Mouse (Mus musculus) liver (tissue): ENCODE measurements around the gene Ahcyl2.
A peak's percentile ranks its signal among the peaks of the same experiment; 100 is the strongest.

ENCODE experiments used
- DNase-seq: peaks from one replicate; pipeline ENCODE4 v3.0.0-alpha.2; 2020; ENCODE audit warnings: mixed read lengths

Ahcyl2 gene

DNA sequence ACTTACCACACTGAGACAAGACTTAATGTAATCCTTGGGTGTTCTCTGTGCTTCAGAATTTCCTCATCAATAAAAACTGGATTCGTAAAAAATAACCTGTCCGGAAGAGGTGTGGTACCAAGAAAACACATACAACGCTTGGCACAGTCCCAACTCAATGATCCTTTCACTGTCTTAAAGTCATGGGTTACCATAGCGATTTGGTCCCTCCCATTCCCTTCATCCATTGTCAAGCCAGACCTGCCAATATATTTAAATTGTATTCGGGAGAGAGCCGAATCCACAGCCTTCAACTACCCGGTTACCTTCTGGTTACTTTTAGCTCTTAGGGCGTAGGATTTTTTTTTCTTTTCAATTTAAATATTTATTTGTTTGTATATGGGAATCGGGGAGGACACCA, 148.0 kb downstream of the Ahcyl2 start:
- DNase-seq, result no peak

DNA sequence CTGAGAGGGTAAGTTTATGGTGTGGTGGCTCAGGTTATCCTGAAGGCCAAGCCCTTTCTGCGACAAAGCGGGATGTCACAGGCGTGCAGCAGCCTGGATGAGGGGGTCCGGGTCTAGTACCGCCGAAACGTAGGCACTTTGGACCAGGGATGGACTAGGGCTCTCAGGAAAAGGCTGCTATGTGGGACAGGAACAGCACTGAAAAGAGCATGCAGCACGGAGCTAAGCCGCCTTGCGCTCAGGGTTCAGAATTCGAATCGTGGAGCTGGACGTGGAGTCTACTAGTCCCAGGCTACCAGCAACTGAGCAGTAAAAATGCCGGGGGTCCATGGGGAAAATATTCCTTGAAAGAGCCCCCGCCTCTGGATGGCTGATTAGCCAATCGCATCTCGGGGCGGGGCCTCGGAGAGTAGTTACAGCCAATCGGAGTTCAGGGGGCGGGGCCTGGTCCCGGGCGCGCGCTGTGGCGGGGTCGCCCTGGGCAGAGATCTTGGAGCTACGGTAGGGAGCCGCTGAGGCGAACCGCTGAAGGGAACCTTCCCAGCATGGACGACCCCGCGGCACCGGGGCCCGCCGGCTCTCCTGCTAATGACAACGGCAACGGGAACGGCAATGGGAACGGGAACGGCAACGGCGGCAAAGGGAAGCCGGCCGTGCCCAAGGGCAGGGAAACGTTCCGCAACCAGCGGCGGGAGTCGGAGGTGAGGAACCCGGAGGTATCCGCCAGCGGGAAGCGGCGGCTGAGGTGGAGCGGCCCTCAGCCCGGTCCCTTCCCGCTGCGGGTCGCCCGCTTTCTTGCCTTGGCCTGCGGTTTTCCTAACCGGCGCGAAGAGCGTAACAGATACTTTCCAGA, 148.9 kb downstream of the Ahcyl2 start, which contains the start of gene Strip2:
Gene Strip2 (plus strand): TSS at position 483 of the 853 bp plus-strand sequence.
- peak; percentile 96 for DNase-seq

DNA sequence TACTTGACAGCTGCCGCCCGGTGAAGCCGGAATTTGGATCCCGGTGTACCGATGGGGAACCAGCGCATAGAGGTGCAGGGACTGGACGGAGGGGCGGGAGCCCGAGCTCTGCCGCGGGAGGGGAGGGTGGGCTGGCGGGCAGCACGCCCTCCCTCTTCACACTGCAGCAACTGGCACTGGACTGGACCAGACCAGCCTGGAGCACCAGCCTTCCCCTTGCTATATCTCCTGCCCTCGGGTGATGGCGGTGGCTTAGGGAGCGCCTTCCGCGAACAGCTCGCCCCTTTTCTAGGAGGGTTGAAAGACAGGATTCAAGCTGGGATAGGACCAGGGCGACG, 149.5 kb downstream of the Ahcyl2 start:
- DNase-seq, result peak; percentile 39

DNA sequence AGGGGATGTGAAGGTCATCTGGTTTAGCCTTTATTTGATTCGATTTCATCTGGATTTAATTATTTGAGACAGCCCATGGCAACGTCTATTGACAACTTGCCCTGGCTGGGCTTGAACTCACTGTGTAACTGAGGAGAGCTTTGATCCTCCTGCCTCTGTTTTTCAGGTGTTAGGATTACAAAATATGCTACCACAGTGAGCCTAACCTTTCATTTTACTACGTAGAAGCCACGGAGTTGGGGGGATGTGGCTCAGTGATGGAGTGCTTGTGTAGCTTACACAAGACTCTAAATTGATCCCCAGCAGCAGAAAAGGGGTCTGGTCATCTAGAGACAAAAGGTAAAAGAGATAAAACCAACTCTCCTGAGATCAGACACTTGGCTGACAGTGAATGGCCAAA, 150.1 kb downstream of the Ahcyl2 start:
- DNase-seq, result no peak

DNA sequence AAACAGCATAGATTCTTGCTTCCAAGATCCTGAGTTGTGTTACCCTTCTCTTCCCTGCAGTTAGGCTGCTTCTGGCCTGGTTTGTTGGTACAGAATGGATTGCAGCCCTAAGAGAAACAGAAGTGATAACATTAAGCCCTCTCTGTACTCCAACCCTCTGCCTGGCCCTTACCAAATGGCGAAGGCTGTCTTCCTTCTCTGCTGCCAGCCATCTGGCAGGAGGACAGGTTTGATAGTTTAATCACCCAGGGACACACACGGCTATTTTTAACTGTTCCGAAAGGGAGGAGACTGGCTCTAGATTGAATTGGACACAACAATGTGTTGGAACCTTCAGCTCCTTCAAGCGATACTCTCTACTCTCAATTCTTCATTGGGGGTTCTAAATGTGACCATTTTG, 155.7 kb downstream of the Ahcyl2 start:
- DNase-seq, result no peak

DNA sequence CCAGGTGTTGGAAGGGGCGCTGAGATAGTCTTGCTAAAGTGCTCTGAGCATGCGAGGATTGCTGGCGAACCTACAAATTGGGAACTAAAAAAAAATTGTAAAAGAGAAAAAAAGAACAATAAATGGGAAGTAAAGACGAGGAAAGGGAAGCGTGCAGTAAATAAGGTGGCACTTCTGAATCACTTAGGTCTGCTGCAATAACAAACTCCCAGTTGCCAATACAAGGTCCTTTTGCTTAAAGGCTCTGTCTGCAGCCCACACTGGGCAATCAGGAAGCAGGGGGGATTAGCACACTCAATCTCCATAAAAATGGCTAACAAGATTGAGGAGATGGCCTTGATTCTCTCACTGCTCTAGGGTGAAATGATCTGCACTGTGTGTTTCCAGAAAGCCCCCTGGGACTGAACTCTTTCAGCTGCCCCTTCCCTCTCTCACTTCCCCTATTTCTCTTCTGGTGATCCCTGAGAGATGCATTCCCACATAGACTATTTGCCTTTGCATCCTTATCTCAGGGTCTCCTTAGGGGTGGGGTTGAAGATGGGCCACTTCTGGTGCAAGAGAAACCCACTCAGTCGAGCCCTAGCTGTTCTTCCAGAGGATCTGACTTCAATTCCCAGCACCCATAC, 157.9 kb downstream of the Ahcyl2 start:
- no peak for DNase-seq

DNA sequence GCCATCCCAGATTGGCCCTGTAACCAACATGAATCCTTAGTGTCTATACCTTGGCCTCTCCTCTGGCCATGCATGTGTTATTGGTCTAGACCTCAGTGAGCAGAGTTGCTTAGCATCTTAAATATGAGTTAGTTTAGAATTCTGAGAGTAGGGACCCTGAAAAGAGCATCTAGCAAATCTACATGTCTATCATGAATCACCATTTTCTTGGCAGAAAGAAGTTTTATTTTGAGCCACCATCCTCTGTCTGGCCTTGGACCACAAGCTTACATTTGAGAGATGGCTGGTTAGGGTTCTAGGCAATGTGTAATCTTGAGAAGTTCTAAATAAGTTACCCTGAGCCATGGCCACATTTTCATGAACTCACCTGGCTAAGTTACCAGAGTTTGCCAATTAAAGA, 162.3 kb downstream of the Ahcyl2 start:
- no peak for DNase-seq

DNA sequence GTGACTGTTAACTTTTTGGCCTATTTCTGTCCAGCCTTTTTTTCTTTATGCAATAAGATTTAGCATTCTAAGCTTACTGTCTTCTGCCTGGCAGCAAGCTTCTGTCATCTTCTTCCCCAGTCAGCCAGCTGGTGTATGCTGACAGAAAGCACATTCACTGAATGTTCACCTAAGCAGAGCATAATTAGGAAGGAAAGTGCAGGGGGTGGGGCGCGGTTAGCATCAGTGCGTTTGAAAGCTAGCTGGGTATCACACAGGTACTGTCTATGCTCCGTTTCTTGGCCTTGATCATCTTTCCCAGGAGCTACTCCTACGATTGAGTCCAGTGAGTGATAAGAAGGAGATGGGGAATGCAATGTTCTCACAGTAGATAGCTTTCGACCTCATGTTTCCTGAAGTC, 162.9 kb downstream of the Ahcyl2 start:
- no peak for DNase-seq

DNA sequence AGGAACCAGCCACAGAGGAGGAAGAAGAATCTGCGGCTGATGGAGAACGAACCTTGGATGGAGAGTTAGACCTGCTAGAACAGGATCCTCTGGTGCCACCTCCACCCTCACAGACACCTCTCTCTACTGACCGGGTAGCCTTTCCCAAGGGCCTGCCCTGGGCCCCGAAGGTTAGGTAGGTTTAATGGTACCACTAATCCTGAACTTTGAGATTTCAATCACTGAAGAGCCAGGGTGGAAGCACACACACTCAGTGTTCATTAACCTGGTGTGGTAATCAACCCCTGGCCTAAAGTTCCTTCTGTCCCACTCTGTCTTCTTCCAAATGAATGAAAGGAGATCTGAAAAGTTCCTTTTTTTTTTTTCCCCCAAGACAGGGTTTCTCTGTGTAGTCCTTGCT, 163.4 kb downstream of the Ahcyl2 start:
- no peak for DNase-seq

DNA sequence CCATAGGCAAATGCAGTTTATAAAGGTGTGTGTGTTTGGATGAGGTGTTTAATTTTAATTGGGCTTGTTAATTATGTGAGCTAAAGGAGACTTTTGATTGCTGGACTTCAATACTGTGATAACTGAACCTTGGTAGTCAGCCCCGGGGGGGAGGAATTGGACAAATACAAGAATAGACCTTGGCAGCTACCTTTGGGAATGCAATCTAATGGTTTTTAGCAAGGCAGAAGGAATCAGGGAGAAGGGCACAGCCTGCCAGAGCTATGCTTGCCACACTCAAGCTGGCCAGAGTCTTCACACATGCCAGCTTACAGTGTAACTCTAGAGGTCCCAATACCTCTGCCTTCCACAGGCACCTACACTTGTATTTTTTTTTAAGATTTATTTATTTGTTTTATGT, 167.9 kb downstream of the Ahcyl2 start:
- no peak for DNase-seq

DNA sequence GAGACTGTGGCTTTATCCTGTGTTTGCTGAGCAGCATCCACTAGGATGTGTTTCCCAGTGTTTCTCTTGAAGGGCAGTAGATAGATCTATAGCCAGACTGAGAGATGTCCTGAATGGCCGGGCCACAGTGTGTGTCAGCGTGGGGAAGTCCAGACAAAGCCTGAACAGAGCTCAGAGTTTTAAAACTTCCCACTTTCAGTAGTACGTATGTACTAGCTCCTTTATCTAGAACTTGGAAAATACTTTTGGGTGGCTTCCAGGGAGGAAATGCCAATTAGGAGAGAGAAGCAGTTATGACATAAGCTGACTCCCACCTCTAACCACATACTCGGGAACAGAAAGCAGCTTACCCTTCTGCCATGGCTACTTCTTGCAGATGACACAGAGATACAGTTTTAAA, 172.6 kb downstream of the Ahcyl2 start:
- no peak for DNase-seq

DNA sequence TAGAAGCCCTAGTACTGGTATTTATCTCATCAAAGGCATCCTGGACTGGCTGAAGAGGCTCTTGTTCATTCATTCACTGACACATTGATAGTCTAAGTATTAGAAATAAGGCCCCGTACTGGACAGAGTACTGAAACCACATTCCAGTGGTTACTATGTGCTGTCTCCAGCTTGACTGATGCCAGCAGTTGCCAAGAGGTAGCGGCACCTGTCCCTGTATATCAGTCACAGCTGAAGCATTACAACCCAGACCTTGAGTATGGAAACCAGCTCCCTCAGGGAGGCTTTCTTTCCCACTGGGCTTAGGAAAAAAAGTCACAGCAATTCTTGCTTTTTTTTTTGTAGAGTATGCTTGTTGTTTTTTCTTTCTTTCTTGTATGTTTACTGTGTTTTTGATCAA, 173.2 kb downstream of the Ahcyl2 start:
- DNase-seq, result no peak

DNA sequence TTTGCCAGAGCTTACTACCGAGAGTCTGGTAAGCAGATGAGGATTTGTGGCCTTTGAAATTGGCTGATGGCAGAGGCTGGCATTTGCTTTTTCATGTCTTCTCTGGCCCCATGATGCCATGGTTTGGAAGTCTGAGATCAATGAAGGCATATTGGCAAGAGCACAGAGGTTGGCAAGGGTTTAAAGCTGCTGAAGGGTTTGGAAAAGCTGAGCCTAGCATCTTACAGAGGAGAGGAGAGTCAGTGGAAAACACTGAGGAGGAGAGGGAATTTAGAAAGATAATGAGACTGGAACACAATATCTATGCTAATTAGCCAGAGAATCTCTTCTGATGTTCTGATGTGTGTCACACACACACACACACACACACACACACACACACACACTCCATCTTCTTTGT, 176.7 kb downstream of the Ahcyl2 start:
- DNase-seq, result no peak

DNA sequence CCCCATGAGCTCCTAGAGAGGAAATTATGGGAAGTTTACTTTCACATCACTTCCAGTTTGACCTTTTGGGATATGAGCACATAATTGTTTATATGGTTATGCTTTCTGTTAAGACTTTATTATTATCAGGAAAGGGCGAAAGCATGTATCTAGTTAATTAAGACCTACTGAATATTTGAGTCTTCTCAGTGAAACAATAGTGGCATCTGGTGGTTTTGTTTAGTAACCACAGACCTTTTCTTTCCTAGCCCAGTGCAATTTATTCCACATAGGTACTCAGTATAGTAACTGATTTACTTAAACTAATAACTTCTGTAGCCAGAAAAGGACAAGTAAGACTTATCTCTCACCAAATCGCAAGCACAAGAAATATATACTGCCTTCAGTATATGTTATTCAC, 178.8 kb downstream of the Ahcyl2 start:
- DNase-seq, result no peak

DNA sequence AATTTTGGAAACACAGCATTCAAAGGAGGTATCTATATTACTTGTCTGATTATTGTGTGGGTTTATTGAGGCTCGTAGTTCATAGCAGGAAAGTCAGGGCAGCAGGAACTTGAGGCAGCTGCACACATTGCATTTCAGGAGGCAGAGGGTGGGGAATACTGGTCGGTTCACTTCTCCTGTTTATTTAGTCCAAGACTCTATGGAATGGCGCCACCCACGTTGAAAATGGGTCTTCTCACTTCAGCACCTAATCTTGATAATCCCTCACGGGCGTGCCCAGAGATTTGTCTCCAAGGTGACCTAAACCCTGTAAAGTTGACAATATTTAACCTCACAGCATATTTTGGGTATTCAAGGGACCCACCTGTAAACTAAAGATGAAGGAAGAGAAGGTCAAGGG, 180.0 kb downstream of the Ahcyl2 start:
- DNase-seq, result no peak

DNA sequence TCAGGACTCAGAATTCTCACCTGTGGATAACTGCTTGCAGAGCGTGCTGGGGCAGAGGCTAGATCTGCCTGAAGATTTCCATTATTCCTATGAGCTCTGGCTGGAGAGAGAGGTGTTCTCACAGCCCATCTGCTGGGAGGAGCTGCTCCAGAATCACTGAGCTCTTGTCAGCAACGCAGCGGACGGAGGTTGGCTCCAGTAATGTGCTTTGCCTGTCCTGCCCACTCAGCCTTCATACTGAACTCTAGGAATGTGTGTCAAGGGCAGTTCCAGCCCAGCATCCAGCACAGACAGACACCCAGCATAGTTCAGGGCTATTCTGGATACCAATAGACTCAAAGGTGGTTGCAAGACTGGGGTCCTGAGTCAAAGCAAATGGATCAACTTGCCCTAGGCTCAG, 188.9 kb downstream of the Ahcyl2 start:
- DNase-seq, result no peak

DNA sequence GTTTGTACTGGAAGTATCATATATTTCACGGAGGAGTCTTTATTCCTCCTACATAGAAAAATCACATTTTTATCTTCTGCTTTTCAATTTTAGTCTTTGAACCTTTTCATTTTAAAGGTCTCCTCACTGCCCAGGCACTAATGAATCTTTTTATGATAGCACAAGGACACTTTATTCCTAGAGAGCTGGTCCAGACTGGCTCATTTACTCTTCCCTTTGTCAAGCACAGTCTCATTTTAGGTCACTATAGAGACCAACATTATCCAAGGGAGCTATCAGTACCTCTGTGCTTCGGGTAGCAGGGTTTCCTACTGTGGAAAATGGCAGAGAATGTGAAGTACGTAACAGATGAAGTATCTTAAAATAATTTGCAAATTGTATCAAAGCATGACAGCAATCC, 190.9 kb downstream of the Ahcyl2 start:
- DNase-seq, result no peak

DNA sequence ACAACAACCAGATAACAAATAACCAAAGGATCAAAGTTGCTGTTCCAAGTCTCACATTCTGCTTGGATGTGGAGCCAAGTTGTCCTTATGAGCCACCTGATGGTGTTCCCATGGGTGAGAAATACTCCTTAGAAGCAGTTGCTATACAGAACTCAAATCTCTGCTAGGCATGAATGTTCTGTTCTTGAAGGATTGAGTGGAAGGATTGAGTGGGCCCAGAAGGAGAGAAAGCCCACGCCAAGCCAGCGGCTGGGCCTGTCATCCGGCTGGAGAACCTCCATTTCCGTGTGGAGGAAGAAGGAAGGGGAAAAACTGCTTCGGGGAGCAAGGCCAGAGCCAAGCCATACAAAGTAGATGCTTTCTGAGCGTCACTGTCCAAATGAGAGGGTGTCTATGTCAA, 193.3 kb downstream of the Ahcyl2 start:
- DNase-seq, result no peak
